Mouse (Mus musculus) myocyte (in vitro differentiated cells): Measurements from ENCODE around the gene Wdr6. TPM values are rescaled to one million over a fixed set of nuclear protein-coding genes. Genes with fewer than 3 reads are reported as not detected.

ENCODE experiments used
- H3K27me3 ChIP-seq: one replicate; pipeline ENCODE4 v1.6.1; 2011; ENCODE audit not compliant: control insufficient read depth, insufficient read depth, insufficient read length
- H3K36me3 ChIP-seq: one replicate; pipeline ENCODE4 v1.6.1; 2011; ENCODE audit not compliant: control insufficient read depth, insufficient read depth
- H3K4me2 ChIP-seq: one replicate; pipeline ENCODE4 v1.6.1; 2011; ENCODE audit warnings: low read depth, control low read depth
- H3K4me3 ChIP-seq: one replicate; pipeline ENCODE4 v1.5.1; 2011; ENCODE audit warnings: mild to moderate bottlenecking, control low read depth, moderate library complexity
- H3K79me2 ChIP-seq: one replicate; pipeline ENCODE4 v1.6.1; 2011; ENCODE audit not compliant: control insufficient read depth, insufficient read depth
- H3ac ChIP-seq: one replicate; pipeline ENCODE4 v1.6.1; 2011; ENCODE audit not compliant: control insufficient read depth, insufficient read length
- CEBPB ChIP-seq: IDR thresholded peaks from 2 replicates; pipeline ENCODE4 v1.6.1; 2011; ENCODE audit warnings: mild to moderate bottlenecking, moderate library complexity; ENCODE audit not compliant: poor library complexity, insufficient read depth, severe bottlenecking
- E2F4 ChIP-seq: IDR thresholded peaks from one replicate; pipeline ENCODE4 v1.6.1; 2011; ENCODE audit warnings: mild to moderate bottlenecking, control low read depth, moderate library complexity; ENCODE audit not compliant: insufficient read depth
- MAX ChIP-seq: IDR thresholded peaks from one replicate; pipeline ENCODE4 v1.6.1; 2011; ENCODE audit warnings: low read depth, mild to moderate bottlenecking, control low read depth
- MYOD1 ChIP-seq, 3 experiments: IDR thresholded peaks; one replicate each; pipeline ENCODE4 v1.6.1; 2011; ENCODE audit warnings: control low read depth in 2 of 3, low read depth in 2 of 3, mild to moderate bottlenecking in 2 of 3, moderate library complexity in 1 of 3; ENCODE audit not compliant: insufficient read length in 2 of 3, control insufficient read depth in 1 of 3
- MYOG ChIP-seq, 3 experiments: IDR thresholded peaks; one replicate each; pipeline ENCODE4 v1.6.1; 2011; ENCODE audit warnings: control low read depth in 2 of 3, low read depth in 2 of 3, mild to moderate bottlenecking in 2 of 3; ENCODE audit not compliant: insufficient read length in 2 of 3, control insufficient read depth in 1 of 3, insufficient read depth in 1 of 3
- POLR2A ChIP-seq: IDR thresholded peaks from one replicate; pipeline ENCODE4 v1.6.1; 2011; ENCODE audit warnings: low read depth, mild to moderate bottlenecking, control low read depth, moderate library complexity; ENCODE audit not compliant: insufficient read length
- POLR2AphosphoS2 ChIP-seq: IDR thresholded peaks from one replicate; pipeline ENCODE4 v1.6.1; 2011; ENCODE audit warnings: low read depth, control low read depth; ENCODE audit not compliant: insufficient read length
- REST ChIP-seq: IDR thresholded peaks from one replicate; pipeline ENCODE4 v1.6.1; 2011; ENCODE audit warnings: mild to moderate bottlenecking, control low read depth, moderate library complexity; ENCODE audit not compliant: insufficient read depth, insufficient read length
- SRF ChIP-seq: IDR thresholded peaks from one replicate; pipeline ENCODE4 v1.6.1; 2011; ENCODE audit warnings: low read depth; ENCODE audit not compliant: control insufficient read depth, insufficient read length
- TCF12 ChIP-seq: IDR thresholded peaks from one replicate; pipeline ENCODE4 v1.6.1; 2011; ENCODE audit warnings: mild to moderate bottlenecking, control low read depth; ENCODE audit not compliant: poor library complexity, insufficient read depth, severe bottlenecking
- TCF3 ChIP-seq: IDR thresholded peaks from one replicate; pipeline ENCODE4 v1.6.1; 2011; ENCODE audit warnings: low read depth, control low read depth; ENCODE audit not compliant: insufficient read length
- USF1 ChIP-seq: IDR thresholded peaks from one replicate; pipeline ENCODE4 v1.6.1; 2011; ENCODE audit warnings: low read depth, mild to moderate bottlenecking, control low read depth, moderate library complexity
- polyA plus RNA-seq: library from polyadenylated mRNA; unstranded; fragments of >200 nt; fragmentation: generic; extraction: Trizol; gene quantifications from one replicate; pipeline ENCODE4 v1.2.1, GENCODE M21; 2012; ENCODE audit warnings: missing spikeins

The Wdr6 gene
- polyA plus RNA-seq: 21.9 TPM

DNA sequence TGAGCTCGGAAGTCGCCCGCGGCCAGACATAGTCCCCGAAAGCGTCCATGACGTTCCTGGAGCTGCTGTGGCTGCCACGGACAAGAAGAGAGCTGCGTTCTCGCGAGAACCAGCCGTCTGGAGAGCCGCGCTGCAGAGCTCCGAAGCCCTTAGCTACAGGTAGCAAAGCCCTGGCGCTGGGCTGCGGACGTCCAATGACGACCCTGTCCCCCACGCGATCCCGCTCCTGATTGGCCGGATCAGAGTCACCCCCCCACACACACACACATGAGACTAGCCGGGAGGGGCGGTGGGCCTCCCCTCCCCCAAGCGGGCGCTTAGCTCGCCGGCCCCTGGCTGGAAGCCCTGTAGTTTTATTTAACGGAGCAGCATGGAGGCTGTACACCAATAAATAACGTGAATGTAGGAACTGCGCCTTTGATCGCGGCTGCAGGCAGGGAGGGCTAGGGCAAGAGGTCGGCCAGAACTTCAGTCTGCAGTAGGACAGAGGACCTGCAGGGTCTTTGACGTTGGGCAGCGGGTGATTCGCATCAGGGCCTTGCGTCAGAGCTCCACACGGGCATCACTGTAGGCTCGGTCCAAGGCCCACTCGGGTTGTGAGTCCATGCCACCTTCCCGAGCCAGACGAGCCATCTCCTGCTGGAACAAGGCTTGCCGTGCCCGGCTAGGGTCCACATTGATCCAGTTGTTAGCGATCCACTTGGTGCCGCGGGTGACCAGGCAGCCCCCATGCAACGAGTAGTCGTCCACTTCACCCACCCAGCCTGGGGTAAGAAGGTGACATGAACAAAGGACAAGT is at the start of gene Wdr6:
Gene Wdr6, minus strand, starts transcription at position 195 of the 799 bp plus-strand sequence.
- Histone ChIP-seq H3K79me2 (peaks cover 3% of the 10 kb centered on the region), H3K36me3 (no peaks in the 10 kb centered on the region), H3ac (peak within 1 kb of the TSS; percentile 64), H3K27me3 (no peaks in the 10 kb centered on the region), H3K4me2 (peak within 1 kb of the TSS; percentile 93), H3K4me3 (peak within 1 kb of the TSS; percentile 82)
- TF ChIP-seq SRF (no peak), POLR2AphosphoS2 (peak; percentile 71), POLR2A (peak; percentile 75)

DNA sequence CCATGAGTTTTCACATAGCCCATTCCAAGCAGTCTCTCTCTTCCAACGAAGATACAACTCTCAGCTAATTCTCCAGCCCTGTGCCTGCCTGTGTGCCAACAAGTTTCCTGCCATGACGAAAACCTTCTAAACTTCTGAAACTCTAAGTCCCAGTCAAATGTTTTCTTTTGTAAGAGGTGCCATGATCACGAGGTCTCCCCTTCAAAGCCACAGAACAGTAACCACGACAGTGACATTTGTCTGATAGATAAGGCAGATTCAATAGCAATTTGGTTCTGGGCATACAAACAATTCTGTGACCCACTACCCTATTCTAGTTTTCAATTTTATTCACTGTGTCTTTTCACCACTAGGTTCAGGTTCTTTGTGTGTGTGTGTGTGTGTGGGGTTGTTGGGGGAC is 49.6 kb upstream of the Wdr6 start:
- TF ChIP-seq E2F4: no peak
- TF ChIP-seq CEBPB: no peak
- no peak for TF ChIP-seq SRF
- Histone ChIP-seq H3K36me3 (peaks cover 14% of the 10 kb centered on the region), H3K79me2 (peaks cover 71% of the 10 kb centered on the region), H3K4me2 (no peak overlapping the region), H3K4me3 (no peak overlapping the region), H3K27me3 (no peaks in the 10 kb centered on the region), H3ac (no peak overlapping the region)

- no peak overlapping the region for H3ac ChIP-seq
- H3K36me3 ChIP-seq: peaks cover 14% of the 10 kb centered on the region
- TF ChIP-seq POLR2A (no peak), MYOG (IDR thresholded peaks at IDR 0.05; ENCODE audit: control insufficient read depth in 1 of 3, insufficient read depth in 1 of 3, insufficient read length in 2 of 3, low read depth in 2 of 3) (peak in 1 of 3 experiments; percentile 12)
- H3K4me3 ChIP-seq: no peak overlapping the region
- no peak overlapping the region for H3K4me2 ChIP-seq
- H3K27me3 ChIP-seq: no peaks in the 10 kb centered on the region
- H3K79me2 ChIP-seq: peaks cover 66% of the 10 kb centered on the region
Observed at GRCm38 (mm10) chr9:108626498-108626897, 48.0 kb upstream of the Wdr6 start.

- TF ChIP-seq REST (no peak), SRF (no peak), POLR2AphosphoS2 (no peak), POLR2A (no peak), E2F4 (no peak), USF1 (no peak), MAX (no peak), TCF12 (no peak), CEBPB (no peak), TCF3 (no peak), MYOD1 (IDR thresholded peaks at IDR 0.05; ENCODE audit: control insufficient read depth in 1 of 3, insufficient read length in 2 of 3, low read depth in 2 of 3) (no peak), MYOG (IDR thresholded peaks at IDR 0.05; ENCODE audit: control insufficient read depth in 1 of 3, insufficient read depth in 1 of 3, insufficient read length in 2 of 3, low read depth in 2 of 3) (no peak)
- H3K27me3 ChIP-seq: no peaks in the 10 kb centered on the region
- H3K4me2 ChIP-seq: no peak overlapping the region
- H3K4me3 ChIP-seq: no peak overlapping the region
- peaks cover 55% of the 10 kb centered on the region for H3K36me3 ChIP-seq
- peaks cover 8% of the 10 kb centered on the region for H3K79me2 ChIP-seq
- H3ac ChIP-seq: no peak overlapping the region
Observed at GRCm38 (mm10) chr9:108617301-108617700, 38.8 kb upstream of the Wdr6 start.

DNA sequence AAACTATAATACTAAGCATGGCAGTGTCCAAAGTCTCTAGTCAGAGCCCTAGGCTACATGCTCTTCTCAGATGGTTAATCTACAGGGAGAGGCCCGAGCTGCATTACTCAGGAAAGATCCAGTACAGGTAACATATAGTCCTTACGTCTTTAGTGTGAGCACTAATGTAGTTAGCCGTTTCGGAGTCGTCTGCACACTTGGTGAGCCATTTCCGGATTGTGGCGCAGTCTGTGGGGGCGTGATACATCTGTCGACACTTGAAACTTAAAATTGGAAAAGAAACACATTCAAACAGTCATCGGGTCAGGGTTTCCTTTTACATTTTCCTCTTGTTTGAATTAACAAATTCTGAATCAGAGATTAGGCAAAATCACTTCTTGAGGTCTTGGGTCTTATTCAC is 32.9 kb upstream of the Wdr6 start:
- H3K36me3 ChIP-seq: peaks cover 83% of the 10 kb centered on the region

More for the DNA sequence above, 32.9 kb upstream of the Wdr6 start:
- H3K4me2 ChIP-seq: no peak overlapping the region
- no peaks in the 10 kb centered on the region for H3K27me3 ChIP-seq
- no peak overlapping the region for H3K4me3 ChIP-seq
- no peak overlapping the region for H3ac ChIP-seq
- no peaks in the 10 kb centered on the region for H3K79me2 ChIP-seq
- TF ChIP-seq MAX (no peak), REST (no peak), MYOD1 (IDR thresholded peaks at IDR 0.05; ENCODE audit: control insufficient read depth in 1 of 3, insufficient read length in 2 of 3, low read depth in 2 of 3) (no peak), E2F4 (no peak), USF1 (no peak), POLR2AphosphoS2 (no peak), CEBPB (no peak), TCF3 (no peak), POLR2A (no peak), MYOG (IDR thresholded peaks at IDR 0.05; ENCODE audit: control insufficient read depth in 1 of 3, insufficient read depth in 1 of 3, insufficient read length in 2 of 3, low read depth in 2 of 3) (no peak), TCF12 (no peak), SRF (no peak)
